Mouse (Mus musculus): ENCODE measurements around the gene Rap1b. TPM values are rescaled to one million over a fixed set of nuclear protein-coding genes. Genes with fewer than 3 reads are reported as not detected.

Rap1b gene
- polyA plus RNA-seq, 2 experiments = 46.7 to 101 TPM

GRCm38 (mm10) chr10:117774011-117774816 lies 71.6 kb downstream of the Rap1b start:
- H3K4me1 ChIP-seq (replicated peaks; ENCODE audit: control insufficient read depth in 2 of 2, insufficient read depth in 2 of 2, low read length in 1 of 2) = no peaks in the 10 kb centered on the region
- ATAC-seq (ENCODE audit: insufficient read depth) = no peak
- TF ChIP-seq EP300 (IDR thresholded peaks at IDR 0.05; ENCODE audit: low read depth) (no peak), CTCF (IDR thresholded peaks at IDR 0.05; ENCODE audit: low read depth) (no peak)

GRCm38 (mm10) chr10:117773106-117773720 lies 72.6 kb downstream of the Rap1b start:
- 88% methylated on average over 7 of the region's 7 CpGs for WGBS (ENCODE audit: insufficient replicate concordance)
- TF ChIP-seq EP300 (IDR thresholded peaks at IDR 0.05; ENCODE audit: low read depth) (no peak), CTCF (IDR thresholded peaks at IDR 0.05; ENCODE audit: low read depth) (no peak)
- no peak overlapping the region for H3K4me3 ChIP-seq (ENCODE audit: insufficient read depth in 1 of 2, low read depth in 2 of 2, low read length in 2 of 2)
- DNase-seq (ENCODE audit: low read depth in 3 of 3, low spot score in 3 of 3) (no peak), ATAC-seq (ENCODE audit: insufficient read depth) (no peak)
- H3K27ac ChIP-seq = no peak overlapping the region
- no peaks in the 10 kb centered on the region for H3K27me3 ChIP-seq (ENCODE audit: control insufficient read depth, insufficient read depth, low read length)
- H3K4me1 ChIP-seq (replicated peaks; ENCODE audit: control insufficient read depth in 2 of 2, insufficient read depth in 2 of 2, low read length in 1 of 2) = no peaks in the 10 kb centered on the region
- peaks cover 68% of the 10 kb centered on the region for H3K36me3 ChIP-seq (replicated peaks; ENCODE audit: control insufficient read depth, insufficient read depth, low read depth)
- H3K9ac ChIP-seq (replicated peaks) = no peak overlapping the region
- no peak overlapping the region for H3K4me2 ChIP-seq (ENCODE audit: low read depth)
- H3K9me3 ChIP-seq (ENCODE audit: control insufficient read depth, low read length) = no peaks in the 10 kb centered on the region

More at GRCm38 (mm10) chr10:117774011-117774816, 71.6 kb downstream of the Rap1b start:
- Histone ChIP-seq H3K4me3 (ENCODE audit: insufficient read depth in 1 of 2, low read depth in 2 of 2, low read length in 2 of 2) (no peak overlapping the region), H3K9ac (replicated peaks) (no peak overlapping the region), H3K27ac (no peak overlapping the region), H3K36me3 (replicated peaks; ENCODE audit: control insufficient read depth, insufficient read depth, low read depth) (peaks cover 72% of the 10 kb centered on the region), H3K27me3 (ENCODE audit: control insufficient read depth, insufficient read depth, low read length) (no peaks in the 10 kb centered on the region), H3K4me2 (ENCODE audit: low read depth) (no peak overlapping the region), H3K9me3 (ENCODE audit: control insufficient read depth, low read length) (no peaks in the 10 kb centered on the region)
- no peak for DNase-seq (ENCODE audit: low read depth in 3 of 3, low spot score in 3 of 3)
- WGBS (ENCODE audit: insufficient replicate concordance) = 87% methylated on average over 22 of the region's 22 CpGs

- H3K9ac ChIP-seq (replicated peaks) = no peak overlapping the region
- 86% methylated on average over 17 of the region's 17 CpGs for WGBS (ENCODE audit: insufficient replicate concordance)
- no peaks in the 10 kb centered on the region for H3K27me3 ChIP-seq (ENCODE audit: control insufficient read depth, insufficient read depth, low read length)
- DNase-seq (ENCODE audit: low read depth in 3 of 3, low spot score in 3 of 3) = no peak
- H3K27ac ChIP-seq = no peak overlapping the region
- H3K4me3 ChIP-seq (ENCODE audit: insufficient read depth in 1 of 2, low read depth in 2 of 2, low read length in 2 of 2) = no peak overlapping the region
- peaks cover 68% of the 10 kb centered on the region for H3K36me3 ChIP-seq (replicated peaks; ENCODE audit: control insufficient read depth, insufficient read depth, low read depth)
- ATAC-seq (ENCODE audit: insufficient read depth) = no peak
- no peaks in the 10 kb centered on the region for H3K4me1 ChIP-seq (replicated peaks; ENCODE audit: control insufficient read depth in 2 of 2, insufficient read depth in 2 of 2, low read length in 1 of 2)
- TF ChIP-seq CTCF (IDR thresholded peaks at IDR 0.05; ENCODE audit: low read depth) (no peak), EP300 (IDR thresholded peaks at IDR 0.05; ENCODE audit: low read depth) (no peak)
- no peaks in the 10 kb centered on the region for H3K9me3 ChIP-seq (ENCODE audit: control insufficient read depth, low read length)
- no peak overlapping the region for H3K4me2 ChIP-seq (ENCODE audit: low read depth)
Measured at GRCm38 (mm10) chr10:117772364-117773105, 73.3 kb downstream of the Rap1b start.

GRCm38 (mm10) chr10:117771131-117771510 lies 74.7 kb downstream of the Rap1b start:
- no peaks in the 10 kb centered on the region for H3K9me3 ChIP-seq (ENCODE audit: control insufficient read depth, low read length)
- H3K4me2 ChIP-seq (ENCODE audit: low read depth) = no peak overlapping the region
- H3K27ac ChIP-seq = no peak overlapping the region
- no peak overlapping the region for H3K9ac ChIP-seq (replicated peaks)
- ATAC-seq (ENCODE audit: insufficient read depth) (no peak), DNase-seq (ENCODE audit: low read depth in 3 of 3, low spot score in 3 of 3) (no peak)
- TF ChIP-seq CTCF (IDR thresholded peaks at IDR 0.05; ENCODE audit: low read depth) (no peak), EP300 (IDR thresholded peaks at IDR 0.05; ENCODE audit: low read depth) (no peak)
- no peak overlapping the region for H3K4me3 ChIP-seq (ENCODE audit: insufficient read depth in 1 of 2, low read depth in 2 of 2, low read length in 2 of 2)
- H3K27me3 ChIP-seq (ENCODE audit: control insufficient read depth, insufficient read depth, low read length) = no peaks in the 10 kb centered on the region
- H3K36me3 ChIP-seq (replicated peaks; ENCODE audit: control insufficient read depth, insufficient read depth, low read depth) = peaks cover 68% of the 10 kb centered on the region
- 89% methylated on average over 10 of the region's 10 CpGs for WGBS (ENCODE audit: insufficient replicate concordance)
- no peaks in the 10 kb centered on the region for H3K4me1 ChIP-seq (replicated peaks; ENCODE audit: control insufficient read depth in 2 of 2, insufficient read depth in 2 of 2, low read length in 1 of 2)

Measured in liver, embryonic 14.5 days (tissue).